Mouse (Mus musculus) gastrocnemius, adult 8-10 months (tissue): ENCODE measurements at regions not wholly inside any gene's neighbourhood (a gene's known extent, or its start where the extent isn't known, plus 50 kb on each side); places are given as distances from the start of the nearest gene placed in this dataset.

Experiments
- DNase-seq, 2 experiments: peaks; one replicate each; pipeline ENCODE4 v3.0.0; 2022; ENCODE audit warnings: low spot score in 2 of 2

GRCm38 (mm10) chr14:28773068-28773467 lies 244.9 kb upstream of the Lrtm1 start:
- no peak for DNase-seq

DNA sequence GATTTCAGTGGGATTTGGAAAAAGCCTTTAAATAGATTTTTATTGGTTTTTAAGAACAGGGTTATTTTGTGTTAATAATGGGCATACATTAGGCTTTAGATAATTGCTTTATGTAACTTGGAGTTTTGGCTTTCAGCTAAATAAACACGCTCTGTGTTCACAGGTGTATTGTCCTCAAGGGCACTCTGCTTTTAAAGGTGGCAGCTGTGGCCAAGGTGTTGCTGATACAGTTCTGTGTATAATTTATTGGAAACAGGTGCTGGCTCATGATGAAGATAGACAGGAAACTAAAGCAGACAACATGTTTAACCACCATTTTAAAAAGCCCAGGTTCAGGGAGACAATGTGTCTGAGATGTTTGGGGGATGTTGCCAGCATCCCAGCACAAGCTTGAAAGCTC lies 242.3 kb upstream of the Lrtm1 start:
- DNase-seq = no peak

DNA sequence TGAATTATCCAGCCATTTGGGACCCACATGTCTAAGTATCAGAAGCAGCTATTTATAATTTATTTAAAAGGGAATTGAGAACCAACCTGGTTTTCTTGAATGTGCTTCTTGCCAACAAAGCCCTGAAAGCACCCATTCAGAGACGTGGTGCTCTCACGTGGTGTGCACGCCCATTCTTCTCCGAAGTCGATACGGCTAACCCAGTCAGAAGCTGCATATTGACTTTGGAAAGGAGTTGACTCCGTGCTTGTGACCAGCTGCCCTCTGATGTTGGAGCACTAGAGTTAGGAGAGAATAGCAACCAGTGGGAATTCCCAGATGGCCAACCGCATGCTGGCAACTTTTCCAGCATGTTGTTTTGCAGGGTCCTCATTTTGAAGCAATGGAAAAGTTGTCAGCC lies 240.2 kb upstream of the Lrtm1 start:
- no peak for DNase-seq

DNA sequence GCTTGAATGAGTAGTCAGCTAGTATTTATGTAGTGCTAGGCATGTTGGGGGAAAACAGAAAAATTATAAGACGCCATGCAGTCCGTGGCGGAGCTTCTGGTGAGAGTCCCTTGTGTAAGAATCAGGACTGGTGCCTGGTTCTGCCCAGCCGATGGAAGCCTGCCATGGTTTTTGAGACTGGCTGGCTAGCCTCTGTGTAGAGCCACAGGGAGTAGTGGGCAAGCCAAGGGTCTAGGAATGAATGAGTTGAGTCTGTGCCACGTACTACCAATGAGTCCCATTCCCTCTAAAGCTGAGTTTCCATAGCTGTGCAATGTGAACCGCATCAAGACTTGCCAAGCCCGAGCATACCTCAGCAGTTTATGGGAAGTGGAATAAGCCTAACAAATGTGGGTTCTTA lies 236.3 kb upstream of the Lrtm1 start:
- DNase-seq = no peak

DNA sequence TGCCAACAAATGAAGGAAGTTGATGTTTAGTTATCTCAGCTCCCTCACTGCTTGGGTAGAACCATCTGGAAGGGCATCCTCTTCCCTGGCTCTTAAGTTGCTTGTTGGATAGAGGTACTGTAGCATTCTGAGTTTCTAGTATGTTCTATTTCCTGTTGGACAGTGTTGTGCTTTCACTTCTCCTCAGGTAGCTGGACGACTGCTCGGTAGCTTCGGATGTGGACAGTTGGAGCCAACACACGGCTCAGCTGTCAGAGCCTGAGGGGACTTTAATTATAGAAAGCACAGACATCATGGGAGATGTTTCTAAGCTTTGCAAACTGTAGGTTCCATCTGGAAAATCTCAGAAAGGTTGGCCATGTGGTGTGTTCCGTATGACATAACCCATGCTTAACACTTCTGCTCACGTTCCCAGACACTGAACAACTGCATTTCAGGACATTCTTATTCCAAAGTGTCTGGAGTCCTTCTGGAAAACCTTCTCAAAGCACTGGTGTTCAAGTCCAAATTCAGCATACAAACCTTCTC lies 233.8 kb upstream of the Lrtm1 start:
- DNase-seq = no peak

DNA sequence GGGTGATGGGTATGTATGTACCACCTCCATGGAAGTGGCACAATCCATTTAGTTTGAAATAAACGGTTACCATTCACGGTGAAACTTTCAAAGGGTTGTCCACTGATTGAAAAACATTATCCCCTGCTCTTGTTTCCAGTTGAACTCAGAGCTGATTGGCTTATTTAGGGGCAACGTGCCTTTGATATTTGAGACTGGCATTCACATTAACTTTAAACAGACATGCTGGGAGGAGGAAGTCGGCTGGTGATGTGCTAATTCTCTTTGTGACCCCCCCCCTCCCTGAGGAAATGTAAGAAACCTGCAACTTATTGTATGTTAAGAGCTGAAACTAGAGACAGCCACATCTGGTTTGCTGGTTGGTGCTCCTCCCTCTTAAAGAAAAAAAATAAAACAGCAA lies 219.7 kb upstream of the Lrtm1 start:
- DNase-seq = no peak

DNA sequence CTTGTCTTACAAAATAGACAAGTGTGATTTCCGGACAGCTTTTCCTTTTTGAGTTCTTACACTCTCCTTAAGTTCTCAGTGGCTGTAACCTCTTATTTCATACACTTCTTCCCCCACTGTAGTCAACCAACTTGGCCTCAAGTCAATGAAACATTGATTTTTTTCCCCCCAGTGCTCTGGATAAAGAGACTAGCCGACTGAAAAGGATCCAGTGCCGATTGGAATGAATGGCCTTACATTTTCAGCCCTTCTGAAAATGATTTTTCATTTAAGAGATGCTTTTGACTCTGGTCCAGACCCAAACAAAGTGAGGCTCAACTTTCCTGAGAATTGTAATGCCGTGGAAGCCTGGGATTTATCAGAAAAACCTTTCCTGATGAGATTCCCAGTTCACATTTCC lies 216.3 kb upstream of the Lrtm1 start:
- no peak for DNase-seq

DNA sequence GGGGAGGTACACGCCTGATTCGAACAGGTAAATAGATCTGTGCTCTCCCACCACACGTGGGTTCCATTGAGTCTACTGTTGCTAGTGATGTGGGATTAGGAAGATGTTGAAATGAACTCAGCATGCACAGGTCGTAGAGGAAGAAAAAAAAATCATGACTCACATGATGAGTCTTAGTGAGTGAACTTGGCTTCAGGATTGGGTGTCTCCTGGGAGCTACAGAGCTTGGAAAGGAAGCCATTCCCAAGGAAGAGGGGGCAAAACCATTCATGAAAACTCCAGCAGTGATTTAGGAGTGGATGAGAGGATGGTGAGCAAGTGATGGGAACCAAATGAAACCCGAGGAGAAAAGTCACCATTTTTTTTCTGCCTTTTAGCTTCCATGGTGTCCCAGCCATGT lies 215.9 kb upstream of the Lrtm1 start:
- no peak for DNase-seq

DNA sequence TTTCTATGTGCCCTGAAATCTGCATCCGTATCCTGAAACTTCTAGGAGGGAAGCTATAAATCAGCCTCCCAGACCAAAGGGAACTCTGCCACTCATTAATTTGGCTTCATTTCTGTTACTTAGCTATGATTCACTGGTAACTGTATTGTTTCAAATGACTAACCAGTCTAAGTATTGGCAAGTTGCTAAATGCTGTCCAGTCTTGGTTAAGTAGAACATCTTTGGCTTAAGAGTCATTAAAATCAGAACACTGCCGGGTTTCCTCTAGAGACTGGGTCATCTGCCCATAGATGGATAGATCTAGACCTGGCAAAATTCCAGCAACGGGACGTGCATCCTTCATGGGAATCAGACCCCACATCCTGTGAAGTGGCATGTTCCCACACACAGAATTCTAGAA lies 209.9 kb upstream of the Lrtm1 start:
- DNase-seq = no peak

- DNase-seq = no peak
Observed at GRCm38 (mm10) chr14:28809355-28809754, 208.7 kb upstream of the Lrtm1 start.

DNA sequence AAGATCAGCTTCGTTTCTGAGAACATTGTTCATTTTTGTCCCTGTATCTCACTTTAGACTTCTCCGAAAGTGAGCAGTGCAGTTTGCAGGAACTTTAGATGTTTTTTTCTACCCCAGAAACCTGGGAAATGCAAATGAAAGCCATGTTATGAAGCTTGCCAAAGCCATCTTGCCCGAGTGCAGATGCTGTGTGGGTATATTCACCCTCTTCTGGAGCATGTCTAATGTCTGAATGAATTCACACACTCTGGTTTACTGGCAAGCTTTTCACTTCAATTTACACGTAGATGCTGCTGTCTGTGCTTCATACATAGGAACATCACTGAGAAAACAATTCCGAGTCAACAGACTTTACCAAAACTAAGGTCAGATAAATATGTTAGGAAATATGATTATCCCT lies 197.0 kb upstream of the Lrtm1 start:
- DNase-seq = no peak

GRCm38 (mm10) chr14:28827186-28827585 lies 190.8 kb upstream of the Lrtm1 start:
- no peak for DNase-seq

DNA sequence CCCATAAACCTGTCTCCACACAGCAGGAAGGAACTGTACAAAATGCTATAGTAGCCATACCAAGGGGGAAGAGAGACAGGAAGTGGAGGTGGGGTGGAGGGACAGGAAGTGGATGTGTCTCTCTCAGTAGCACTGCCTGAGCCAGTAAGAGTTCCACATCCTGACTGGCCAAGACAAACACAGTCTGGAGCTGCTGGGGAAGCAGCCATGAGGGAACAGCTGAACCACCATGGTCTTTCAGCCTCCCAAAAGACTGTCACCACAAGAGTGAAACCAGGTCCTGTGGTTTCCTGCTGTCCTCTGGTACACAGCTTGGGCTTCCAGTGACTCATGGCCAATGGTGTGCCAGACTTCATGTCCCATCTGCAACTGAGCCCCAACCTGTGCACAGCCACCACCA lies 180.9 kb upstream of the Lrtm1 start:
- no peak for DNase-seq

DNA sequence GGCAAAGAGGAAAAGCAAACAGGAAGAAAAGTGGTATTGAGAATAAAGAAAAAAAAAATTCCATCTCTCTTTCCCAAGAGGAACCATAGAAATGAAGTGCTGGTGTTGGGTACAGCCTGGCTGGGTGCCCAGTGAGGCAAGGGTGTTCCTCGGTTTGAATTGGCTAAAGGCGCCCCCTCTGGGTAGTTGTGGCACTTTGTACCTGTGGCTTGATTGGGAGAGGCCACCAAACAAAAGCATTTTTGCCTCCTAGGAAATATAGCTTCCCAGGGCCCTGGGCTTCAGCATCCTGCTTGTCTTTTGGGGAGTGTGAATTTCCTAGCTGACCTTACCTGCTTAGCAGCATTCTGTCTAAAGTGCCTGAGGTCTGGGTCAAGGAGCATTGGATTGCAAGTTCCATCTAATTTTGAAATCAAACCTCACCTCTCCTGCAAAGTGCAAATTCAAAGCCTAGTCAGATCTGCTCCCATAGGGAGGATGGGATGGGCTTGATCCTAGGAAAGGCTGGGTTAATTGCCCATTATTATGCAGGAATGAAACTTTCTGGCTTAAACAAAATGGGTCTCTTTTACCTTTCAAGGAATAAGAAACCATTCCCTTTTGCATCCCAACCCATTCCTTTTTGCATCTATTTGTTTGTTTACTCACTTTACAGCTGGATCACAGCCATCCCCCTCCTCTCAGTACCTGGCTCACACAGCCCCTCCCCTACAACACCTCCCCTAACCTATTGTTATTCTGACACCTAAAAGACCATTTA lies 169.0 kb upstream of the Lrtm1 start:
- peak in 1 of 2 experiments; percentile 11 for DNase-seq
